Mouse (Mus musculus): Measurements from ENCODE around the gene Prdm1.

GRCm38 (mm10) chr10:44447001-44447400 lies 81.3 kb downstream of the Prdm1 start:
- no peak for TF ChIP-seq BHLHE40 (IDR thresholded peaks at IDR 0.05; ENCODE audit: low read depth, low read length)
- 0 out of 2 replicates have a peak, but pooled peaks have one; percentile 31 for TF ChIP-seq POLR2A (IDR thresholded peaks at IDR 0.05; ENCODE audit: low read depth, low read length)
